9 mouse cellular contexts compared by ENCODE assay signal in genomic region chr5:77093961-77094360, GRCm38 (mm10). TPM values are rescaled to one million over a fixed set of nuclear protein-coding genes. Genes with fewer than 3 reads are reported as not detected.
DNase-seq lines count a peak whose midpoint lies in the region; ATAC-seq lines count a peak whose summit lies in the region.
"Had no signal": no experiment of that assay in that cellular context is flagged by ENCODE, and none has a peak within 500 bp of the region (broad histone marks: within the 10 kb centered on the region; RNA-seq: fewer than 3 reads in every experiment).

No protein-coding gene starts in this region.

- no peak for DNase-seq in kidney, adult 11 months
- no peak for DNase-seq in embryonic facial prominence, embryonic 14.5 days (ENCODE audit: low spot score)
- peak; percentile 54 for DNase-seq in induced T-regulatory cell, adult 2 months (ENCODE audit: low read depth)
- no peak for DNase-seq in retina, postnatal 1 day
- DNase-seq in thymus, postnatal 0 days (ENCODE audit: low spot score) = no peak
- DNase-seq in ovary, postnatal 10 days (ENCODE audit: low spot score) = no peak
- DNase-seq: cerebellum, postnatal 25 days had no signal

- peak overlapping the region; percentile 70 for H3K9ac ChIP-seq in kidney, embryonic 16.5 days (replicated peaks; ENCODE audit: low read length)
- no peak overlapping the region for H3K9ac ChIP-seq in embryonic facial prominence, embryonic 14.5 days (ENCODE audit: low read depth, low read length)
- H3K9ac ChIP-seq in midbrain, embryonic 15.5 days = no peak overlapping the region

- peaks cover 6% of the 10 kb centered on the region; the same call in 1 of the 2 replicates for H3K27me3 ChIP-seq in kidney, embryonic 16.5 days (ENCODE audit: insufficient read depth, low read length)
- H3K27me3 ChIP-seq in embryonic facial prominence, embryonic 14.5 days (replicated peaks; ENCODE audit: control insufficient read depth, insufficient read depth, low read length) = 0 out of 2 replicates have a peak, but pooled peaks cover 7% of the 10 kb centered on the region
- H3K27me3 ChIP-seq in midbrain, embryonic 15.5 days (replicated peaks) = peaks cover 45% of the 10 kb centered on the region

- ATAC-seq in kidney, embryonic 16.5 days (ENCODE audit: low FRiP score, low TSS enrichment) = no peak
- no peak for ATAC-seq in embryonic facial prominence, embryonic 14.5 days (ENCODE audit: low read depth)
- ATAC-seq in midbrain, embryonic 15.5 days (replicated peaks) = no peak; the same call in 1 of the 2 replicates

- H3K4me2 ChIP-seq in kidney, embryonic 16.5 days (replicated peaks; ENCODE audit: low read depth, low read length) = peak overlapping the region; percentile 99
- H3K4me2 ChIP-seq in embryonic facial prominence, embryonic 14.5 days (ENCODE audit: low read depth, low read length) = peak overlapping the region; percentile 96
- H3K4me2 ChIP-seq in midbrain, embryonic 15.5 days = peak overlapping the region; percentile 100

- no peak overlapping the region for H3K27ac ChIP-seq in kidney, embryonic 16.5 days (ENCODE audit: low read length)
- H3K27ac ChIP-seq in embryonic facial prominence, embryonic 14.5 days (replicated peaks; ENCODE audit: low read depth, low read length) = no peak overlapping the region
- no peak overlapping the region for H3K27ac ChIP-seq in midbrain, embryonic 15.5 days

- no peaks in the 10 kb centered on the region for H3K9me3 ChIP-seq in kidney, embryonic 16.5 days (ENCODE audit: low read length)
- no peaks in the 10 kb centered on the region for H3K9me3 ChIP-seq in embryonic facial prominence, embryonic 14.5 days (ENCODE audit: control insufficient read depth, low read length)
- H3K9me3 ChIP-seq in midbrain, embryonic 15.5 days = no peaks in the 10 kb centered on the region

- H3K4me1 ChIP-seq in kidney, embryonic 16.5 days (ENCODE audit: insufficient read depth, low read length) = peaks cover 21% of the 10 kb centered on the region
- H3K4me1 ChIP-seq in embryonic facial prominence, embryonic 14.5 days (ENCODE audit: control insufficient read depth, insufficient read depth, low read length) = 0 out of 2 replicates have a peak, but pooled peaks cover 3% of the 10 kb centered on the region
- peaks cover 14% of the 10 kb centered on the region for H3K4me1 ChIP-seq in midbrain, embryonic 15.5 days

- WGBS in kidney, embryonic 16.5 days = 41% methylated on average over 8 of the region's 8 CpGs
- WGBS in embryonic facial prominence, embryonic 14.5 days = 35% methylated on average over 8 of the region's 8 CpGs
- WGBS in midbrain, embryonic 15.5 days = 18% methylated on average over 8 of the region's 8 CpGs

- no peaks in the 10 kb centered on the region for H3K36me3 ChIP-seq in kidney, embryonic 16.5 days (ENCODE audit: insufficient read depth, low read length)
- no peaks in the 10 kb centered on the region for H3K36me3 ChIP-seq in embryonic facial prominence, embryonic 14.5 days (ENCODE audit: control insufficient read depth, insufficient read depth, low read length)
- no peaks in the 10 kb centered on the region for H3K36me3 ChIP-seq in midbrain, embryonic 15.5 days (replicated peaks)

- H3K4me3 ChIP-seq in kidney, embryonic 16.5 days (ENCODE audit: low read length) = peak overlapping the region; percentile 69
- H3K4me3 ChIP-seq in embryonic facial prominence, embryonic 14.5 days (ENCODE audit: low read depth, low read length) = peak overlapping the region; percentile 52
- H3K4me3 ChIP-seq in midbrain, embryonic 15.5 days = peak overlapping the region; percentile 57

RNA-seq across cellular contexts. Expression of gene Hopx, which starts 21.0 kb away (rescaled TPM):
- 1.1 and 1.8 TPM in 2 replicates for polyA plus RNA-seq in kidney, embryonic 16.5 days (2015; fragmentation: Nextera tagmentation; extraction: Ambion mirVana)
- polyA plus RNA-seq in embryonic facial prominence, embryonic 14.5 days (2014; fragmentation: Nextera tagmentation; extraction: Ambion mirVana) = 1.6 and 2.8 TPM in 2 replicates
- polyA plus RNA-seq in midbrain, embryonic 15.5 days (2015; fragmentation: Nextera tagmentation; extraction: Ambion mirVana) = 0.74 and 0.98 TPM in 2 replicates
- 0.59 and 0.77 TPM in 2 replicates for polyA plus RNA-seq in thymus, postnatal 0 days (2015; fragmentation: Nextera tagmentation; extraction: Ambion mirVana)
